Mouse (Mus musculus) CH12.LX (cell line): ENCODE measurements around the gene Ddt.

Source experiments
- CTCF ChIP-seq, 2 experiments: IDR thresholded peaks in 1 of 2; conservative IDR thresholded peaks in 1 of 2; 2 replicates each; pipeline ENCODE4 v1.5.1; 2011 to 2012; ENCODE audit warnings: low read depth in 2 of 2, low read length in 2 of 2, improper control_type of control experiment in 1 of 2, inconsistent platforms in 1 of 2, mild to moderate bottlenecking in 1 of 2, moderate library complexity in 1 of 2
- JUND ChIP-seq: conservative IDR thresholded peaks from 2 replicates; pipeline ENCODE4 v1.6.1; 2011; ENCODE audit warnings: low read depth, low read length, improper control_type of control experiment
- MEF2A ChIP-seq: IDR thresholded peaks from 2 replicates; pipeline ENCODE4 v1.6.1; 2014; ENCODE audit warnings: low read depth, mild to moderate bottlenecking, inconsistent platforms, low read length, improper control_type of control experiment, borderline replicate concordance
- MYC ChIP-seq: IDR thresholded peaks from 2 replicates; pipeline ENCODE4 v1.6.1; 2011; ENCODE audit warnings: low read depth, mild to moderate bottlenecking, improper control_type of control experiment, low read length
- POLR2A ChIP-seq: IDR thresholded peaks from 2 replicates; pipeline ENCODE4 v1.6.1; 2011; ENCODE audit warnings: low read depth, mild to moderate bottlenecking, improper control_type of control experiment, low read length
- POLR2AphosphoS2 ChIP-seq: IDR thresholded peaks from 2 replicates; pipeline ENCODE4 v1.6.1; 2011; ENCODE audit warnings: low read depth, low read length, improper control_type of control experiment
- RAD21 ChIP-seq: IDR thresholded peaks from 2 replicates; pipeline ENCODE4 v1.6.1; 2011; ENCODE audit warnings: low read depth, mild to moderate bottlenecking, low read length, improper control_type of control experiment, moderate library complexity
- SIN3A ChIP-seq: IDR thresholded peaks from 2 replicates; pipeline ENCODE4 v1.6.1; 2012; ENCODE audit warnings: low read length, improper control_type of control experiment, inconsistent platforms
- TBP ChIP-seq: conservative IDR thresholded peaks from 2 replicates; pipeline ENCODE4 v1.6.1; 2011; ENCODE audit warnings: low read depth, low read length, improper control_type of control experiment
- TCF12 ChIP-seq: IDR thresholded peaks from 2 replicates; pipeline ENCODE4 v1.6.1; 2014; ENCODE audit warnings: low read depth, mild to moderate bottlenecking, inconsistent platforms, low read length, improper control_type of control experiment
- UBTF ChIP-seq: IDR thresholded peaks from 2 replicates; pipeline ENCODE4 v1.6.1; 2012; ENCODE audit warnings: low read depth, mild to moderate bottlenecking, inconsistent platforms, low read length, improper control_type of control experiment, moderate library complexity
- USF1 ChIP-seq: IDR thresholded peaks from 2 replicates; pipeline ENCODE4 v1.6.1; 2014; ENCODE audit warnings: low read depth, mild to moderate bottlenecking, inconsistent platforms, low read length, improper control_type of control experiment
- ZKSCAN1 ChIP-seq: IDR thresholded peaks from 2 replicates; pipeline ENCODE4 v1.6.1; 2012; ENCODE audit warnings: low read depth, inconsistent platforms, low read length, improper control_type of control experiment, borderline replicate concordance

GRCm38 (mm10) chr10:75777885-75778284, 4.7 kb upstream of the Ddt start:
- TF ChIP-seq MEF2A (no peak), POLR2A (no peak), CTCF (conservative IDR thresholded peaks at IDR 0.05 in 1 of 2, IDR thresholded peaks at IDR 0.05 in 1 of 2; ENCODE audit: low read depth in 2 of 2, low read length in 2 of 2) (no peak), UBTF (no peak), SIN3A (no peak), USF1 (no peak), JUND (no peak), POLR2AphosphoS2 (no peak), MYC (no peak), ZKSCAN1 (no peak), TBP (no peak), RAD21 (no peak), TCF12 (no peak)
